Mouse (Mus musculus) heart, adult 18-20 months (tissue): ENCODE measurements around the gene Gpd1. TPM values are rescaled to one million over a fixed set of nuclear protein-coding genes. Genes with fewer than 3 reads are reported as not detected.
"Not testable (repeated sequence)": the region's sequence is repeated elsewhere in the genome, so short reads cannot be mapped to it uniquely, and the experiment has no call there.

Experiments
- DNase-seq, 2 experiments: peaks; one replicate each; pipeline ENCODE4 v3.0.0; 2021 to 2022; ENCODE audit warnings: mixed read lengths in 1 of 2
- total RNA-seq, 2 experiments: library from RNA; stranded (reverse); gene quantifications; 2 replicates each; pipeline ENCODE4 v1.2.3; 2021

Gene Gpd1
- total RNA-seq, 2 experiments from 2014 or later: 53.9 to 160 TPM

DNA sequence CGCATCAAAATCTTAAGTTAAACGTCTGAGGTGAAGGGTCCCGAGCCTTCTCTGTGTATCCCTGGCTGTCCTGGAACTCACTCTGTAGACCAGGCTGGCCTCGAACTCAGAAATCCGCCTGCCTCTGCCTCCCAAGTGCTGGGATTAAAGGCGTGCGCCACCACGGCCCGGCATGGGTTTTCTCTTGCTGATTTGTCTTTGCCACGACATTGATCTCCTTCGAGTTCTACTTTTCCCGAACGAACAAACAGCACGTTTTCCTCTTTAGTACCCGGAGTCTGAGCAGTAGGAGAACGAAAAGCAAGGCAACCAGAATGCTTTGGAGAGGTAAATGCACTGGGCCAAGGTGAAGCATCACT lies 15.7 kb upstream of the Gpd1 start:
- DNase-seq: not testable (repeated sequence)

DNA sequence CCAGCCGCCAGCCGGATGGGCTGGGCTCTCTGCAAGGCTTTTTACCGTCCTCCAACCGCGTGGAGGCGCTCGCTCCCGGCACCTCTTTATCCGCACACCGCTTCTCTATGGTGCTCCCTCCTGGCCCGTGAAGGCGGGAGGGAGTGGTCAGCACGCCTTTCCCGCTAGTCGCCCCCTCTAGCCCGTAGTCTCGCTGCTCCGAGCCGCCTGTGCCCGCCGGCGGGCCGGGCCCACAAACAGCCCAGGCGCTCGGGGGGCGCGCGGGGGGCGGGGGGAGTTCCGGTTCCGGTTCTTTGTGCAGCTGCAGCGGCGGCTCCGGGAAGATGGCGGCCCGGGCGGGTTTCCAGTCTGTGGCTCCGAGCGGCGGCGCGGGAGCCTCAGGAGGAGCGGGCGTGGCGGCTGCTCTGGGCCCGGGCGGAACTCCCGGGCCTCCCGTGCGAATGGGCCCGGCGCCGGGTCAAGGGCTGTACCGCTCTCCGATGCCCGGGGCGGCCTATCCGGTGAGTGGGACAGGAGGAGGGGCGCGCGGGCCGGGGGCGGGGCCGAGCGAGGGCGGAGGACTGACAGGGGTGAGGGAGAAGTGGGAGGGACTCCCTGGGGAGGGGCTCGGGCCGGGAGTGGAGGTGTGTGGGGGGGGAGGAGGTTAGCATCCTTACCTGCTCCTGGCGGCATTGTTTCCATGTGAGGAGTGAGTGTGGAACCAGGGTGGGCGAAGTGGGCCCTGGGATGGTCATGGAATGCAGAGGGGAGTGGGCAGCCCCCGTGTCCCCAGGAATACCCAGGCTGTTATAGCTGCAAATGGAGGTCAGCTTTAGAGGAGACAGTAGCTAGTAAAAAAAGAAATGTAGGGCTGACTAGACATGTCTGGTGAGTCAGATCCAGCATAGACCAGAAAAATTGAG lies 15.1 kb upstream of the Gpd1 start, which contains the start of gene Smarcd1:
TSS of gene Smarcd1 (plus strand) at position 131 of the 902 bp plus-strand sequence.
- DNase-seq: peak; percentile 96 to 97

DNA sequence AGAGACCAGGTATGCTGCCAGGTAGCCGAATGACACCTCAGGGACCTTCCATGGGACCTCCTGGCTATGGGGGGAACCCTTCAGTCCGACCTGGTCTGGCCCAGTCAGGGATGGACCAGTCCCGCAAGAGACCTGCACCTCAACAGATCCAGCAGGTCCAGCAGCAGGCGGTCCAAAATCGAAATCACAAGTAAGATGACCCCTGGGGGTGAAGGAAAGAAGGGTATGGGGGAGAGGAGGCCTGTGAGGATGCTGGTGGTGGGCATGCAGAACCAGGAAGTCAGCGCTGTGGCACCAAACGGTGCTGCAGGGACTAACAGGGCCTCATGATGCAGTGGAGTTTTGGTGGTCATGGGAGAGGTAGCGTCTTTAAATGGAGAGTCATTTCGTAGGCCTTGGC lies 14.2 kb upstream of the Gpd1 start:
- DNase-seq: peak in 1 of 2 experiments; percentile 21

DNA sequence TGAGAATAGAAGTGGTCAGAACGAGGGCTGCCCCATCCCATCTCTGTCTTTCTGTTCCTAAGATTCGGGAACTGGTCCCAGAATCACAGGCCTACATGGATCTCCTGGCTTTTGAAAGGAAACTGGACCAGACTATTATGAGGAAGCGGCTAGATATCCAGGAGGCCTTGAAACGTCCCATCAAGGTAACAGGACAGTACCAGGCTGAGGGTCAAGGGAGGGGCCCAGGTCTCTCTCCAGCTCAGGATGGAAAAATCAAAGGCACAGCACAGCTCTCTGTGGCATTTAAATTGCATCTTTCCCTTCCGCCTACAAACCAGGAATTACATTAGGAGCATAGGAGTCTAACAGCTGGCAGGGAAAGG lies 13.7 kb upstream of the Gpd1 start:
- DNase-seq: no peak

DNA sequence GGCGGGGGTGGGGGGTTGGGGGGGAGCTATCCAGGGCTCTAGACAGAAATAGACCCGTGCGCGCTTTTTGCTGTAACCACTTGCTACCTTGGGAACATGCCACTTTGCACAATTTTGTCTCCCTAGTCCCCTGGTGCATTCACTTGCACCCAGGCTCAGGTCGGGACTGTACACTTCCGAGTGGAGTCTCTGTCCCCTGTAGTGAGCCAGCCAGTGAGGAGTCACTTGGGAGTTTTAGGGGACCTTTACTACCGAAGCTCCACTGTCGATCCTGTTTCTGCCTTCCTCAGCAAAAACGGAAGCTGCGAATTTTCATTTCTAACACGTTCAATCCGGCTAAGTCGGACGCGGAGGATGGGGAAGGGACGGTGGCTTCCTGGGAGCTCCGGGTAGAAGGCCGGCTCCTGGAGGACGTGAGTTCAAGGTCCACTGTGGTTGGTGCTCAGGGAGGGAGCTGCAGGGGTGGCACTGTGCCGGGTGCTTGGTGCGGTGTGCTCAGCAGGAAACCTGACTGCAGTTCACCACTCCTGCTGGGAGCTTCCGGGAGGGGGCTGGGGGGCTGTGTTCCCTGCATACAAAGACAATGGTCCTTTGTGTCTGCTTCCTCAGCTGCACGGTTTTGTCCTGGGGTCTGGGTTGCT lies 13.2 kb upstream of the Gpd1 start:
- DNase-seq: peak in 1 of 2 experiments; percentile 51

DNA sequence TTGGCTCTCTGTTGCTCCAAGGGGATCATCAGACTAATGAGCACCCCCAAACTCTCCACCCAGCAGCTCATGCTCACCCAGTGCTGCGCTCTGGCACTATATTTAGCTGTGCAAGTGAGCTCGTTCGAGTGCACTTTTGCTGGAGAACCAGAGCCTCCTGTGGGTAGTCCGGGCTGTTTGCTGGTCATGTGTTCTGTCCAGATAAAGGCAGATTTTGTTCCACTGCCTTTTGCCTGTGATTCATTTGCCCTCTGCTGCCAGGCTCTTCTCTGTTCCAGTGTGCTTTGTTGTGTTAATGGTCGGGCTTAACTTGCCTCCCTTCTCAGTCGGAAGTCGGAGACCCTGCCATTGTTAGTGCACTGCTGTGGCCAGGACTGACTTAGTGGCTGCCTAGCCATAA lies 12.4 kb upstream of the Gpd1 start:
- DNase-seq: peak; percentile 66 to 79

DNA sequence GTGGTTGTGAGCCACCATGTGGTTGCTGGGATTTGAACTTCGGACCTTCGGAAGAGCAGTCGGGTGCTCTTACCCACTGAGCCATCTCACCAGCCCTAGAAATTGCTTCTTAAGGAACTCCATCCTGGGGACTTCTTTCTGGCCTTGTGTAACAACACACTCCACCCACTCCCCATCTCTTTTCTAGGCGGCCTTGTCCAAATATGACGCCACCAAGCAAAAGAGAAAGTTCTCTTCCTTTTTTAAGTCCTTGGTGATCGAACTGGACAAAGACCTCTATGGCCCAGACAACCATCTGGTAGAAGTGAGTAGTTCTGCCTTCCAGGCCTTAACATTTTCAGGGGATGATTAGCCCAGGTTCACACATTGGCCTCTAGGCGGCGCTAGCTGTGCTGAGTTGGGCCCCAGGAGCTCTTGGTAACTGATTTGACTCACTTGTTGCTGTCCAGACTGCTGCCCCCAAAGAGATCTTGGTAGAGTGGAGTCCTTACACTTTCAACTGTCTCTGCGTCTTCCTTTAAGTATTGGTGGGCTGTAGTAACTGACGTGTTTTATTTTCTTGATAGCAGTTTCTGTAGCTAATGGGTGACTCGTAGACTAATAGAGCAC lies 11.8 kb upstream of the Gpd1 start, which contains the start of gene Gm17349:
TSS of gene Gm17349 (minus strand) at position 51 of the 609 bp plus-strand sequence.
- DNase-seq: peak; percentile 55 to 77

DNA sequence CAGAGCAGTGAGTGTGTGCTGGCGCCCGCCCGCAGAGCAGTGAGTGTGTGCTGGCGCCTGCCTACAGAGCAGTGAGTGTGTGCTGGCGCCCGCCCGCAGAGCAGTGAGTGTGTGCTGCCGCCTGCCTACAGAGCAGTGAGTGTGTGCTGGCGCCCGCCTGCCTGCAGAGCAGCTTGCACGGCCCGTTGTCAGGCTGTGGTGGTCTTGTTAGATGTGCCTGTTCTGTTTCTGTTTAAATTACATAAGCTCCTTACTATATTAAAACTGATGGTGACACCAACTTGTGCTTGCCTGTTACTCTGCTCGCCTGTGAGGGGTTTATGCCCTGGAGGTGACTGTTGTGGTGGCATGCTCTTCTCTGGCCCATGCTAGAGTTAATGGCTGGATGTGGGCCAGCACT lies 9.1 kb upstream of the Gpd1 start:
- no peak for DNase-seq

DNA sequence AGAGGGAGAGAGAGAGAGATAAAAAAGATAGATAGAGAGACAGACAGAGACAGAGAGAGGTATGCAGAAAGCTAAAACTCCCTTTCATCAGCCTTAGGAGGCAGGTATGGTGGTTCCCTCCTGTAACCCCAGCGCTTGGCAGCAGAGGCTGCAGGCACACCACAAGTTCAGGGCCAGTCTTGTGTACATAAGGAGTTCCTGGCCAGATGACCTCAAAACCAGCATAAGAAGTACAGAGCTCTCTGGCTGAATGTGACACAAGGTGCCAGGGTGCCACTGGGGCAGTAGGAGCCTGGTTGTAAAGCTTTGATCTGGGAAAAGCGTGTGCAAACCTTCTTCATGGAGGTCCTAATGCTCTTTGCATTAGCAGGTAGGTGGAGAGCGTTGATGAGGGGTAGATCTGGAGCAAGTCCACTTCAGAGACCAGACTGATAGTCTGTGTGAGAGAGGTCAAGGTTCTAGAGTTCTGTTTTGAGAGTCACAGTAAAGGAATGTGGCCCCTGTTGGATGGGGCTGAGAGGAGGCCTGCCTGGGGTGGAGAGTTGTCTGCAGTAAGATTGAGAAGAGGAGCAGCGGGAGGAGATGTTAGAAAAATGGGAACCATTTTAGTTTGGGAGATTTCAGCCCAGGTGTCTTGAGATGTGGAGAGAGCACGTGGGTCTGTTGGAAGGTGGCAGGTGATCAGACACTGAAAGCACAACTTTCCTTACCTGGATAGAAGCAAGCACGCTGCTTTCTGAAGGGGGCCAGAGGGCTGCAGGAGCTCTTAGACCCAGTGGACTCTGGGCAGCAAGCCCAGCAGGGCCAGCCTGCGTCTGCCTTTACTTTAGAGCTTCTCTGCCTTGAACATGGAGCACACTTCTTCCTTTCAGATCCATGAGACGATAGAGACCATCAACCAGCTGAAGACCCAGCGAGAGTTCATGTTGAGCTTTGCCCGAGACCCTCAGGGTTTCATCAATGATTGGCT lies 6.8 kb upstream of the Gpd1 start:
- no peak for DNase-seq

DNA sequence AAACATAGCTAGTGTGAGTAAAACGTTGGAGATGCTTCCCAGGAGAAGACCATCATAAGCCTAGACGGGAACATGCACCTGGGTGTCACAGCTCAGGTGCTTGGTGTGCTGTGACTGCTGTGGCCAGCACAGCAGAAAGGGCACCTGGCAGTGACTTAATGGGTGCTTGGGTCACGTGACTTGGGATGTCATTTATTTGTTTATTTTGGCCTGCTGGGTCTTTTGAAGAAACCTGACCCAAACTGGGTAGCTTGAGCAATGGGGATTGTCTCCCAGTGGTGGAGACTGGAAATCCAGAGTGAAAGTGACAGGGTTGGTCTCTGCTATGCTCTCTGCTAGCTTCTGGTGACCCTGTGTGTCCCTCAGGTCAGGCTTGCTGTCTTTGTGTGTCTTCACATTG lies 5.8 kb upstream of the Gpd1 start:
- no peak for DNase-seq

DNA sequence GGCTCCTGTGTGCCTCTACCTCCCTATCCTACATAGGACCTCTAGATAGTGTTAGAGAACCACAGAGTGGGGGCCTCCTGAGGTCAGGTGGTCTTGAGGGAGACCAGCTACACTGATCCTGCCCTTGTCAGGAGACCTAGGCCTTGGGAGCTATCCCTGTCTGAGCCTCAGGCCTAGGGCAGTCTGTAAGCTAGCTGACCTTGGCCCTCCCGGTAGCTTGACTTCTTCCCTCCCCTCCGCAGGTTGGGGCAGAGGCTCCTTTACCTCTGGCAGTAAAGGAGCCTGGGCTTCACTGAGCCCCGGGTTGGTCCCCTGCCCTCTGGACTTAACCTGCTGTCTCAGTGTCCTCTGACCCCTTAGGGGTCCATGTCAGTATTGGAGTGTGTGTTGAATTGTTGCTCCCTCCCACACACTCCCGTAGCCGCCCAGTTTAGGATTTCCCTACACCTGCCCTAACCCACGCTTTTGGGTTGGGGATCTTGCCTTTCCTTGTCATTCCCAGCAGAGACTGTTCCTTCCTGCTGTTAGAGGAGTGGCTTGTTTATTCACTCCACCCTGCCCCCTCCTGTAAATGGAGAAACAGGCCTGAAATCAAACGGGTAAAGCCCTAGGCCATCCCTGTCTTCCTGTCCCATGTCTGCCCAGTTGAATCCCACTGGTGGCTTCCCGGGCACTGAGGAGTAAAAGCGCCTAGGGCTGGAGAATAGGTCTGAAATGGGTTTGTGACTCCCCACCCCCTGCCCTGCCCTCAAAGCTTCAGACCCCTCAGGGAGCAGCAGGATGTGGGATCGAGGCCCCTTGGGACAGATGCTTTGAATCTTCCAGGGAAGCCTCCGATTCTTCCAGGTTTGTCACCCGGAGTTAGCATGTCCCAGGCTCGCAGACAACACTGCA lies 4.4 kb upstream of the Gpd1 start:
- DNase-seq: no peak

DNA sequence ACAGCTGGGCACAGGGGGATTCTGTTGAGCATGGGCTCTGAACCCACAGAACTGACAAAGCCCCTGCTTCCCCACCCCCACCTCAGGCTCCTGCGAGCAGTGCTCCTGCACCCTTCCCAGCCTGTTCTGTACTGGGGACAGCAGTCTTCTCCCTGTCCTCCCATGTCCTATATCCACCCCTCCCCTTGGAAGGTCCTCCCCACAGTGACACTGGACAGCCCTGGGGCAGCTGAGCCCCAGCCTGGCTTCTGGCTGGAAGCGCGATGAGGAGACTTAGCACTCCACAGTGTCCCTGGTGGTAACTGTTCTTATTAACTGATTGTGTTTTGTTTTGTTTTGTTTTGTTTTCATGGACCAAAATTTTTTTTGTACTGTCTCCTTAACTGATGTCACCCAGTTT lies 3.7 kb upstream of the Gpd1 start:
- DNase-seq: no peak

DNA sequence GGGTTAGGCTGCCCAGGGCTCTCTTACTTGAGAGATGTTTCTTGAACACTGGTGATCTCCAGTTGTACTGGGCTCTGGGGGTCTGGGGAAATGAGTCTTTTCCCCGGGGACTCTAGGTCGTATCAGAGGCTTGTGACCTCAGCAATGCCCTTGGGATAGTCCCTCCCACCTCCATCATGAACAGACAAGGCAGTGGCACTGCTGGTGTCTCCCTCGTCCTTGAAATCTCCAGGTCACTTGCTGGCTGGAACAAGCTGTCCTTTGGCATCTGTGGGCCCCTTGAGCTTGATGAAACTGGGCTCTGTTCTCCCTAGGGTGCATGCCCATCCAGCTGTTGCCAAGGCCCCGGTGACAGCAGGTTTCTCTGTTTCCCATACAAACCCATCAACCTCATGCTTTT lies 3.1 kb upstream of the Gpd1 start:
- peak; percentile 54 to 65 for DNase-seq

DNA sequence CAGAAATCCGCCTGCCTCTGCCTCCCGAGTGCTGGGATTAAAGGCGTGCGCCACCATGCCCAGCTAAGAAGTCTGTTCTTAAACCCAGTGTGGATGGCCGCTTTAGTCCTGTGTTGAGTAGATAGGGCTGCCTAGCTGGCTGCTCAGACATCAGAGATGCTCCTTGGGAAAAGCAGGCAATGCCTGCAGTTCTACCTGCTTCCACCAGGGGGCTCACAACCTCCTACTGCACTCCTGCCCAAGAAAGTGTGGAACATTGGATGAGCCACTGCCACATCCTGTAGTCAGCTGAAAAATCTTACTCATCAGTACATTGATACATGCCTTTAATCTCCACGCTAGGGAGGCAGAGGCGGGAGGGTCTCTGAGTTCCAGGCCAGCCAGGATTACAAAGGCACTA lies 2.5 kb upstream of the Gpd1 start:
- DNase-seq: peak; percentile 81 to 87

DNA sequence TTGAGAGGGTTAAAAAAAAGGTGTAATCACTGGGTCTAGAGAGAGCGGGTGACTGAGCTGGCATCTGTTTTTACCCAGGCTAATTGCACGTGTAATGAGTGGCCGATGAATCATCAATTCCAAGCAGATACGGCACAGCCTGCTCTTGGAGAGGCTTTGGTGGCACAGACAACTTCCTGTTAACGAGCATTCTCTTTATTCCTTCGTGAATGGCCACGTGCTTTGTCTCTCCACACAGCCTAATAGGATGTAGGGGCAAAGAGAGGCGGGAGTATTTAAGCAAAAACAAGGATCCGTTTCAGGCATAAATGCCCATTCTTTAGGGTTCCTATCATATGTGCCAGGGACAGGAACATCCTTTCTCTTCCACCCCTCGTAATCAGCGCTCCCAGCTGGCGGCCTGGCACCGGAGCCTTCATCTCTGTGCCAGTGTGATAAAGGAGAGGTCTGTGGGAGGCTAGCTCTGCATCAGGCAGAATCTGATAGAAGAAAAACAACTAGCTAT lies 1.9 kb upstream of the Gpd1 start:
- peak in 1 of 2 experiments; percentile 38 for DNase-seq

DNA sequence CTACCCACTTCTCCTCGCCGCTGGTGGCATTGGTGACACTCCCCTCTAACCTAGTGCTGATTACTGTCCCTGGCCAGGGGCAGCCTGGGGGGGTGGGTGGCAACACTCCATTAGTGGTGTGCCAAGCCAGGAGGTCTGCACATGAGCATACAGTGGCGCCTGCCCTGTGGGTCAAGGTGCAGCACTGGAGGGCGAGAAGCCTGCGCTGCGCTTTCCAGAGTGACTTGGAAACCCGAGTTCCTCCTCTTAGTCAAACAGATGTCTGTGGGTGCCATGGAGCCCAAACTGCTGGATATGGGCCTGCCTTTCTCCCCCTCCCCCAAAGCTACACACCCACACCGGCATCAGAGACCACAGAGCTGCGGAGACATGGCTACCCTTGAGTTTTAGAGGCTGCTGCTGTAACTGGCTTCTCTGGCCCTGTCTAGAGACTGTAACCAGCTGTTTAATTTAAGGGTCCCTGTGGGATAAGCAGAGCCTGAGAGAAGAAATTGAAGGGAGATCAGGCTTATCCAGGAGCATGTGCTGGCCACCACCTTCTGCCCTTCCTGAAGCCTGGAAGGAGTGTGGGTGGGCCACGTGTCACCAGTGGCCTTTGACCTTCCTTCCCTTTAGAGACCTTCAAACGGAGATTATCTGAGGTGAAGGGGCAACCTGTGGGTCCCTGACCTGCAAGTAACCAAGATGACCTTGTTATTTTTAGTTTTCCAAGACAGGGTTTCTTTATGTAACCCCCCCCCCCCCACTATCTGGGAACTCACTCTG lies 1.2 kb upstream of the Gpd1 start:
- DNase-seq: no peak

DNA sequence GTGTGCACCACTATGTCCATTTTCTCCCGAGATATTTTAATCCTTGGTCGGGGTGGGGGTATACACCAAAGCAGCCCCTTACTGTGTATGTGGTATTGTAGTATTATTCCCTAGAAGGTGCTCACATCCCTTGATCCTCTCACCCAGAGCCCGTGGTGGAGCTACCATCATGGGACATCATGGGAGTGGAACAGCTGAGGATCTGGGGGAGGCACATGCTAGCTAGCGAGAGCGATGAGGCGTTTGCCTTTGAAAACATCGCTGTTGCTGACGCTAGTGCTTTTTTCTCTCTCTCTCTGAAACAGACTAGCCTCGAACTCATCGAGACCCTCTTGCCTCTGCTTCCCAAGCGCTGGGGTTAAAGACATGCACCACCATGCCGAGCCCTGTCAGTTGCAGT lies 501 bp upstream of the Gpd1 start:
- no peak for DNase-seq

DNA sequence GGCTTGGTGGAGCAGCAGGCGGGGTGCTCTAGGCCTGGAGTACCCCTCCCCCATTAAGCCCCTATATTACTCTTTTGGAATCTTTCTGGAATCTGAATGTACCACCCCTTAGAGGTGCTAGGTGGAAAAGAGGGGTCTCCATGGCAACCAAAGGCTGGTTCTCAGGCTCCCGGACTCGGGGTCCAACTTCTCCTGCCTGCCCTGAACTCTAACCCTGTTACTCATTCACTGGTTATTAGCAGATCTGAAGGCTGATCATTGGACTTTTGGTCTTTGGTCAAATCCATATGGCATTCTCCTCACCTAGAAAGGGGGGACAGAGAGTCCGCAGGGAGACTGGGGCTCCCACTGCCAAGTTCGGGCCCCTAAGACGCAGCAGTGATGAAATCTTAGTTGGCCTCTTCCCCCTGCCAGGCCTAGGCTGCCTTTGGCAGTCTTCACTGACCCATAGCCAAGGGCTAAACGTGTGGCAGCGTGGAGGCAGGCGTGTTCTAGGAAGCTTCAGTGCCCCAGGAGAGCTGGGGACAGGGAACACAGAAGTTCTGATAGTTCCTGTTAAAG lies 1.2 kb downstream of the Gpd1 start:
- DNase-seq: peak; percentile 45 to 59

DNA sequence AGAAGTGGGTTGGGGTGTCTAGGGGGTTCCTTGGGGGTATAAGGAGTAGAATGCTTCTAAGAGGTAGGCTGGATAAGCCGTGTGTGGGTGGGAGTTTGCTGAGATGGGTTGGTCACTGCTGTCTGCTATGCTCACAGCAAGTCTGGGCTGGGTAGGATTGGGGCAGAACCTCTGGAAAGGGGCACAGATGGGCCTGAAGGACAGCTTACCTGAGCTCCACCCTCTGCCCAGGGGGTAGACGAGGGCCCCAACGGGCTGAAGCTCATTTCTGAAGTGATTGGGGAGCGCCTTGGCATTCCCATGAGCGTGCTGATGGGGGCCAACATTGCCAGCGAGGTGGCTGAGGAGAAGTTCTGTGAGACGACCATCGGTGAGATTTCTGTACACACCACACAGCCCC lies 2.5 kb downstream of the Gpd1 start:
- DNase-seq: no peak
